22 mouse cellular contexts compared by ENCODE assay signal in genomic region chrX:51197012-51197411, GRCm38 (mm10). TPM values are rescaled to one million over a fixed set of nuclear protein-coding genes. Genes with fewer than 3 reads are reported as not detected.
DNase-seq lines count a peak whose midpoint lies in the region; ATAC-seq lines count a peak whose summit lies in the region.
"Had no signal": no experiment of that assay in that cellular context is flagged by ENCODE, and none has a peak within 500 bp of the region (broad histone marks: within the 10 kb centered on the region; RNA-seq: fewer than 3 reads in every experiment).

No protein-coding gene starts in this region.

- H3K36me3 ChIP-seq in kidney, embryonic 14.5 days (ENCODE audit: control insufficient read depth, insufficient read depth, low read length): no peaks in the 10 kb centered on the region
- H3K36me3 ChIP-seq: embryonic facial prominence, embryonic 12.5 days; forebrain, embryonic 12.5 days; heart, embryonic 15.5 days; hindbrain, embryonic 13.5 days had no signal

- no peak overlapping the region for H3K9ac ChIP-seq in kidney, embryonic 14.5 days (ENCODE audit: low read depth, low read length)
- H3K9ac ChIP-seq: embryonic facial prominence, embryonic 12.5 days; forebrain, embryonic 12.5 days; heart, embryonic 15.5 days; hindbrain, embryonic 13.5 days had no signal

- ATAC-seq in kidney, embryonic 14.5 days (ENCODE audit: low FRiP score, low TSS enrichment): peak; percentile 71; the same call in 1 of the 2 replicates
- ATAC-seq: forebrain, embryonic 16.5 days had no signal

- no peak for DNase-seq in kidney, postnatal 14 days
- peak; percentile 5 for DNase-seq in kidney, postnatal 10 days
- no peak for DNase-seq in kidney, adult 8-10 months
- peak; percentile 47 for DNase-seq in forelimb bud, embryonic 11.5 days (ENCODE audit: low read depth, low spot score)
- DNase-seq in mesoderm, embryonic 11.5 days (ENCODE audit: low read depth, low spot score): peak; percentile 23
- DNase-seq in thymus, postnatal 10 days (ENCODE audit: low spot score in 2 of 2): no peak
- no peak for DNase-seq in left cerebral cortex, adult 9 months (ENCODE audit: low spot score in 2 of 2)
- DNase-seq: adrenal gland, postnatal 10 days; B cell, adult 2 months; cerebellum, adult 11 months; cerebellum, adult 9-10 months; cerebellum, postnatal 25 days; gastrocnemius, postnatal 14 days; heart, adult 2 months; heart, postnatal 14 days had no signal

- no peak overlapping the region for H3K4me2 ChIP-seq in kidney, embryonic 14.5 days (replicated peaks; ENCODE audit: low read depth, low read length)
- H3K4me2 ChIP-seq: embryonic facial prominence, embryonic 12.5 days; forebrain, embryonic 12.5 days; heart, embryonic 11.5 days; heart, embryonic 15.5 days; hindbrain, embryonic 13.5 days had no signal

- H3K9me3 ChIP-seq in kidney, embryonic 14.5 days (ENCODE audit: control insufficient read depth, low read length): no peaks in the 10 kb centered on the region
- H3K9me3 ChIP-seq: embryonic facial prominence, embryonic 12.5 days; forebrain, embryonic 12.5 days; heart, embryonic 15.5 days; hindbrain, embryonic 13.5 days had no signal

- no peak overlapping the region for H3K27ac ChIP-seq in kidney, embryonic 14.5 days (ENCODE audit: low read depth, low read length)
- H3K27ac ChIP-seq: embryonic facial prominence, embryonic 12.5 days; forebrain, embryonic 12.5 days; heart, adult 2 months; heart, embryonic 15.5 days; hindbrain, embryonic 13.5 days had no signal

- H3K27me3 ChIP-seq in kidney, embryonic 14.5 days (ENCODE audit: control insufficient read depth, insufficient read depth, low read length): no peaks in the 10 kb centered on the region
- H3K27me3 ChIP-seq: forebrain, embryonic 12.5 days; heart, embryonic 15.5 days; hindbrain, embryonic 13.5 days had no signal

- H3K4me3 ChIP-seq in kidney, embryonic 14.5 days (ENCODE audit: low read length): no peak overlapping the region
- H3K4me3 ChIP-seq: embryonic facial prominence, embryonic 12.5 days; forebrain, embryonic 12.5 days; heart, adult 2 months; heart, embryonic 15.5 days; hindbrain, embryonic 13.5 days had no signal

- H3K4me1 ChIP-seq in kidney, embryonic 14.5 days (ENCODE audit: control insufficient read depth, insufficient read depth, low read length): peaks cover 4% of the 10 kb centered on the region; the same call in 1 of the 2 replicates
- H3K4me1 ChIP-seq: embryonic facial prominence, embryonic 12.5 days; forebrain, embryonic 12.5 days; heart, embryonic 15.5 days; hindbrain, embryonic 13.5 days had no signal

RNA-seq across cellular contexts. Expression of gene Mbnl3, which starts 9.3 kb away (rescaled TPM):
- polyA plus RNA-seq in kidney, embryonic 14.5 days (2014; fragmentation: Nextera tagmentation; extraction: Ambion mirVana): 10.1 and 12.9 TPM in 2 replicates

Comparison
In these comparisons a context has a peak if more than half of its experiments do, and no peak if none do; other contexts are left out.
1. DNase-seq: peak in kidney, postnatal 10 days (single experiment), forelimb bud, embryonic 11.5 days (single experiment) and mesoderm, embryonic 11.5 days (single experiment); none in kidney, postnatal 14 days (single experiment), kidney, adult 8-10 months (0 of 2), thymus, postnatal 10 days (0 of 2) and left cerebral cortex, adult 9 months (0 of 2).